Mouse (Mus musculus) CD4-positive, CD25-positive, alpha-beta regulatory T cell, adult 2 months (primary cell): ENCODE results near the gene Cox15.

Experiments used
- DNase-seq: peaks from one replicate; pipeline ENCODE4 v3.0.0-alpha.2; 2012; ENCODE audit warnings: low read depth, low spot score

The Cox15 gene

DNA sequence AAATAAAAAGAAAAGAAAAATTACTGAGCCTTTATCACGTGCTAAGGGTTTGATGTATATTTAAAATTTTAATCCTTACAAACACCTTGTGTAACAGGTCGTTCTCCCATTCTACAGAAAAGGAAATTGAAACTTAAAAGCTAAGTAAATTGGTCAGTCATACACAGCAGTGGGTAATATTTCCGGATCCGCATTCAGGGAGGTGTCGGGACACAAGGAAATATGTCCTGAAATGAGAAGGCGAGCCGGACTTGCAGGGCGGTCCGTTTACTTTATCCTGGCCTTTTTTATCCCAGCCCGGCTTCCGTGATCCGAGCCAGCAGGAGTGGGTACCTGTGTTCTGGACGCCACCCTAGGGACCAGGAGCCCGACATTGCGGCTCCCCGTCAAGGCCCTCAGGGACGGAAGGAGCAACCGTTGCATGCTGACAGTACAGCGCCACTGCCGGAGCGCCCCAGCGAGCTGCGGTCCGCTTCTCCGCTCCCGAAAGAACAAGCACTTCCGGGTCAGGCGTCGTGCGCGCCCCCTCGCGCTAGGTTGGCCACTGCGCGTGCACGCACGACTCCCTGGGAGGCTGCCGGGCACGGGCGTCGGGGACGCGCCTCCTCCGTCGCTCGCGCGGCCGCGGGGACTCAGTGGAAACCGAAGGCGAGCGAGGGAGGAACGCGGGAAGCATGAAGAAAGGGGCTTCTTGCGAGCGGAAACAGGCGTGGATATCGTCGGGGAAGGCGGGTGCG lies at the start of gene Cox15, which contains the start of gene Cutc:
Gene Cox15 (minus strand): TSS at position 512 of the 737 bp plus-strand sequence.
Gene Cutc (plus strand): TSS at position 508 of the 737 bp plus-strand sequence.
- peak; percentile 98 for DNase-seq

DNA sequence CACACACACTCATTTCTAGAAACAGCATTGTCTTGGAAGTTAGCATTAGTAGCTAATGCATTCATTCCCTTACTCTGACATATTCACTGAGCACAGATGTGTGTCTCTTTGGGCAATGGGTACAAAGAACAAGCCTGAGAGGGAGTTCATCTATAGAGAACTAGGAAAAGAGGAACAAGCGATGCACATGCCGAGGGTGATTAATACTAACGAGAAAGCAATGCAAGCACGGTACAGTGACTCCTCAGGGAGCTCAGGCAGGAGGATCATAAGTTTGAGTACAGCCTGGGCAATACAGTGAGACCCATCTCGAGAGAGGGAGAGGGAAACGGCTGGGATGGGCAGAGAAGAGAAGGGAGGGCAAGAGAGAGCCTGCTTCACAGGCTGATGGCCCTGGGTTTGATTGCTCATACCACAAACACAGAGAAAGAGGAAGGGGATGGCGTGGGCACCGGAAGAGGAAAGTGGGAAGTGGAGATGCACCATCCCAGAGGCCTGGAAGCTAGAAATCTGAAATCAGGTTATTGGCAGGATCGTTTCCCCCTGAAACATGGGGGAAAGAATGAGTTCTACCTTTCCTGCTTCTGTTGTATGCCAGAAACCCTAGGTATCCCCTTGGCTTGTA lies 48.7 kb upstream of the Cox15 start:
- no peak for DNase-seq

DNA sequence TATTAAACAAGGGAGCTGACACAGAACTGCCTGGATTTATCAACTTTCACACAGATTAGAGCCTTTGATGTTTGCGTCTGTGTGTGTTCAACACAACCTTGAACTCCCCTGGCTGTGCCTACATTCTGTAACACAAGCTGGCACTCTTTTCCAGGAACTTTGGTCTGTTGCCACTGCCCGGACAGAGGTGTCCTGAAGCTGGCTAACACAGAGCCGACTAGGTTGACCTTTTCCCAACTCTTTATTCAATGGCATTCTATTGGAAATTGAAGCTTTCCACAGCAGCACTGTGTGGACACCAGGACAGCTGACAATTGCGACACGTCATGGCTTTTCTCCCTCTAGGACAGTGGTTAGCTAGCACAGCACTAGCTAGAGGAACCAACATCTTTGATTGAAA lies 44.4 kb upstream of the Cox15 start:
- no peak for DNase-seq

DNA sequence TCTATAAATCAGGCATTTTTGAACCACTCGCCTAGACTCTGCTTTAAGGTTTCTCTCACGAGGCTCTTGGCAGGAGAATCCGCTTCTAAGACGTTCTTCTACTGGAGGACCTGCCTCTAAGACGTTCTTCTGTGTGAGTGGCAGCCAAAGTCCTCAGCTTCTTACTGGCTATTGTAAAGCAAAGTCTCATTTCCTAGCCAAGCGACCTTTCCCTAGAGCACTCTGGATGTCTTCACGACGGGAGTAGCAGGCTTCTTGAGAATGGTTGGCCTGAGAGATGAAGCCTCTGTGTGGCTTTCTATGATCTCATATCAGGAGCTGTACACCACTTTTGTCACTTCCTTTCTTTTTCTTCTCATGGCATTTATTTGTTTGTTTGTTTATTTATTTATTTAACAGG lies 42.7 kb upstream of the Cox15 start:
- no peak for DNase-seq

DNA sequence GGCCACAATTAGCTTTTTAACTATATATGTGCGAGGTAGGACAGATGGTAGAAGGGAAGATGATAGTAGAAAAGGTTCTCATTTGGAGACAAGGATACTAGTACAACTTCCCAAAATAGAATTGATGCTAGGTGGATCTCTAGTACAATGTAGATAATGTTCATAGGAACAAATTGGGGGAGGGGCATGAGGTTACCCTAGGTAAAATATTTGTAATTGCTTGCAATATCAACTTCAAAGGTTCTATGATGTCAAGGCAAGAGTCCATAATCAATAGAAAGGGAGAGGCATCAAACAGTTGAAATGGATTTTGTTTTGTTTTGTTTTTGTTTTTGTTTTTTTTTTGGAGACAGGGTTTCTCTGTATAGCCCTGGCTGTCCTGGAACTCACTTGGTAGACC lies 41.2 kb upstream of the Cox15 start:
- no peak for DNase-seq

DNA sequence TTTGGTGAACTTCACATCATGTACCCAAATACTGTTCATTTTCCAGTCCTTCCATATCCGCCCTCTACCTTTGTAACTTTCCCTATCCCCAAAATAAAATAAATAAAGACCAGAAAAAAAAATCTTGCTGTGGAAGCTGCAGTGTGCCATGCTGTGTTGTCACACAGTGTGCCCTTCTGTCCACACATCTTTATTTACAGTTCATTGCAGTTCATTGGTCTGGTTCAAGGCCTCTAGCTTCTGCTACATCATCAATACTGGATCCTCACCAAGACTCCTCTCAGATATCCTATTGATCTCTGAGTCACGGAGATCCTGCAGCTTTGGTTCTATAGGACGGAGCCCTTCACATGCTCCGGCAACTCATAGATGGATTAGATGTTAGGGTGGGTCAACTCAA lies 39.7 kb upstream of the Cox15 start:
- no peak for DNase-seq

DNA sequence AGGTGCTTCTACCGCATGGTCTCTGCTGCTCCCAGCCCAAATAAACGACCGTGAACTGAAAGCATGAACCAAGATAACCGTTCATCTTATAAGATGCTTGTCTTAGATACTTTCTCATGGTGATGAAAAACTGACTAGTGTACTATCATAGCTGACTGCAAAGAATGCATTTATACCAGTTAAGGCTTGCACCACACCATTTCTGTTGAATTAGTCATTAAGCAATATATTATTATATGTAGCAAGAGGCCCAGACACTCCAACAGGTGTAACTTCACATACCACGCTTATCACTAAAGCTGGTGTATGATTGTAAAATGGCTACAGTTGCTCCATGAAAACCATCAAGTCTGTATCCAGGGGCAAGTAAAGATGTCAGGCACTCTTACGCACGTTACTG lies 37.0 kb upstream of the Cox15 start:
- no peak for DNase-seq

DNA sequence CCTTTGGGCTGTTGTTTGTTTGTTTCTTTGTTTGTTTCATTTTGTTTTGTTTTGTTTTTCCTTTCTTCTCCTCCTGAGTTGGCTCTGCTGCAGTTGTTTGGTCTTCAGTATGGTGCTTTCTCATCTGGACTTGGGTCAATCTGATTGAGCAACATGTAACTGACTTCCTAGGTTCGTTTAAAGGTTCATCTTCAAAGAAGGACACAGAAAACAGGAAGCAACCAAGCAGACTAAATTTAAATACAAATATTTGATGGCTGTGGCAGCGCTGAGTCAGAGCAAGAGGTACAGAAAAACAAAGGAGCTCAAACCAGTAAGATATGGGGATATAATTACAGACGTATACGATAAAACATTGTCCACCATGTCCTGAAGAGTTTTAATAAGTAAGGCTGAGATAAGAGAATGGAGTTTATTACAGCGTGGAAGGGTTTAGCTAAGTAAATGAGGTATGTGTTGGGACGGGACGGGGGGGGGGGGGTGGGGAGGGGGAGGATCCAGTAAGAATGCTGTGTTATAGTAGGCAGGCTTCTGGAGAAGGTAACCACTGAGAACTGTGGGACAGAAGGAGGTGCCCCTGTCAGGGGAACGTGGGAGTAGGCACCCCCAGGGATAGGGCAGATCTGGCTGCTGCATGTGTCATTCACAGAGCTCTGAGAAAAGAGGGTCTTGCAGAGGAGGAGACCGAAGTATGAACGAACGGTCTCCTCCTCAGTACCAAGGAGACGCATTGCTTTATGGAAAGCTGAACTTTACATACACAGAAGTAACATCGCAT lies 33.6 kb upstream of the Cox15 start:
- DNase-seq, result no peak

DNA sequence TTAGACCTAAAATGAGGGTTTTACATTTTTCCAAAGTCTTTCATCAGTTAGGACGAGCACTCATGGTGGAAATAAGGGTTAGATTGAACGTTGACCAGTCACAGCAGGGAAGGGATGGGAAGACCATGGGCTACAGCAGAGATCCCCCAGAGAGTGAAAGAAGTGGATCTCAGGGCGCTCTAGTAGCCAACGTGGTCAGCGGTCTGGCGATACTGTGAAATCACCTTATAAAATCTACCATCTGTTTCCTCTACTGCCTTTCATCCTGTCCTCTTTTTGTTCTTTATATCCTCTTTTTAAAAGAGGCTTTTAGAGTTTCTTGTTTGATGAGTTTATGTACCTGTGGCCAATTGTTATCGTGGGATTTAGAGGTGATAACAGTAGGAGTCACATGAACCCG lies 32.0 kb upstream of the Cox15 start:
- no peak for DNase-seq

DNA sequence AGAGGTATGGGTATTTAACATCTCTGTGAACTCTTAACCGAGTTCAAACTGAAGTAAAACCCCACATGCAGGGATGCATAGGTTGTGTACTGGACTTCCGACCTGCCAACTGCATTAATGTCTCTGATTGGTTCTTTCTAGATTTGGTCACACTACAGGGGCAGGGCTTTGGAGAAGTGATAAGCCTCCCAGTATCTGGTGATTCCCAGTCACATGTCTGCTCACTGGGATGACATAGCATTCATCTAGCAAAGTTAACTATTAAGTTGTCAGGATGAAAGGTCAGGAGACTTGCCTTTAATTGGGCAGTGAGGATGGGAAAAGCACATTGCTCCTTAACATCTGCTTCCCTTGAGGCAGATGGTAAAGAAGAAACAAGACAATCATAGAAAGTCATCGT lies 29.2 kb upstream of the Cox15 start, which contains the start of gene Abcc2:
Gene Abcc2 (plus strand): TSS at position 213 of the 400 bp plus-strand sequence.
- no peak for DNase-seq

DNA sequence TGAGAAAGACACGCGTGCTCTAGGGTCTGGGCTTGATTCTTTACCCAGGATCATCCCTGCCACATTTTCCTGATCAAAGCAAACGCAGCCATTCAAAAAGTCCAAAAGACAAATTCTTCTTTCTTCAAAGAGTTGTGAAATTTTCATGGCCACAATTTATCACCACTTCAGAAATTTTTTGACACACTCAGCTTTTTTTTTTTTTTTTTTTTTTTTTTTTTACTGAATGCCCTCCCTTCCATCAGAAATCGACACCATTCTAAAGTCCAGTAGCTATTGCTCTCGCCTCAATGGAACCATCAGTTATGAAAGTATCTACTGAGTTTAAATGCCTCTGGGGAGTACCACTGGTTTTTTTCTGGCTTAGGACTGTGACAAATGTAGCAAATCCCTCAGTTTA lies 27.6 kb upstream of the Cox15 start:
- no peak for DNase-seq

DNA sequence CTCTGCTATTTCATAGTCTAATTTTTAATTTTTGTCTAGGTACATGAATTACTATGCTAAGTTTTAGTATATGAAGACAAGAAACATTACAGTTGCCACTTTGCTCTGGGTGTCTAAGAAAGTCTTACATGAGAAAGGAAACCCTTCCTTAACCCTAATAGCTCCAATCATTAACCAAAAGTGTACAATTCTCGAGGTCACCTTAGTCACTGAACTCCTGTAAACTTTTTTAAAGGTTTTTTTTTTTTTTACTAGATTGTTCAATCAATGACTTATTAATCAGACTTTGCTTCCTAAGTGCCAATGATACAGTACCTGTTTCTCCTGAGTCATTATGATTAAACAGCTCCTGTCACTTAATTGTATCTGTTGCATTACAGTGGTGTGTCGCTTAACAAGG lies 24.5 kb upstream of the Cox15 start:
- DNase-seq, result no peak

DNA sequence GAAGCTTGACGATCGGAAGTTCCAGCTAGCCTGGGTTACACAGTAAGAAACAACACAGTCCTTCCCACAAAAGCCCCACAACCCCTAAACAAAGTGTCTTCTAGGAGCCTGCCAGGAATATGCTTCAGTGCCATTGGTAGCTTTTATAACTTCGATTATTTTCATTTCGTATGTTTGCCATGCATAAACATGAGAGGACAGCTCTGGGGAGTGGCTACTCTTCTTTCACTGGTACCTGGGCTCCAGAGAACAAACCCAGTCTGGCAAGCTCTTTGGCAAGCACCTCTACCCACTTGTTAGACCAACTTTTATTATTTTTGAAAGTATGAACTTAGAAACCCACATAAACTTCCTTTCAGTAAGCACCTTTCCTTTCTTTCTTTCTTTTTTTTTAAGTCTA lies 23.8 kb upstream of the Cox15 start:
- DNase-seq, result no peak

DNA sequence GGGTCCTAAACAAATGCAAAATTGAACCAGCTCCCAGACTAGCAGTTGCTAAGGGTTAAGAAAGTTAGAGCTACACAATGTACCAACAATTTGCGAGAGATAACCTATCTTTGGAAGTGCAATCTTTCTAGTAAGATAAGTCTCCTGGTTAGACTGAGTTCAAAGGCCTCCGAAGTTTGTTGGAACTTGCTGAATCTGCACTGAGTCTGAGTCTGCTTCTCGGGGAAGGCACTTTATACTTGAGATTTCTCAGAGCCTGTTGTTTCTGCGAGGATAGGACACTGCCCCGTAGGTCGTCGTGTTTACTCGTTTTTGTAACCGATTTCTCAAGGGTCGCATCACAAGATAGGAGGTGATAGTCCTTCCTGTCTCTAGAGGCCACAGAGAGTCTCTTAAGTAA lies 22.6 kb upstream of the Cox15 start:
- no peak for DNase-seq

DNA sequence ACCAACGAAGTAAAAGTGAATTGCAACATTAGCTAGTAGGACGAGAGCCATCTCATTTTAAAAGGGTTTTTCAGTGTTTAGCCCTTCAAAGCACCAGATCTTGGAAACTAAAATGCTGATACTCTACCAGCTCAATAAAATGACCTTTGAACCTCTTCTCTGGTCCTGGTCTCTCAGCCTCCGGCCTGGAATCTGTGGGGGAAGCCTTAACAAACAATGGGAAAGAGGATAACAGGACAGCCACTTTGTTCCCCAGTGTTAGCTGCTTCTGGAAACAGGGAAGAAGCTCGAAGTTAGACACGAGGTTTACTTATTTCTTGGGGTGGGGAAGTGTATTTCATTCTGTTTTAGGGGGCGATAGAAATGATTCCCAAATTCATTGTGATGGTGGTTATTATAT lies 19.5 kb upstream of the Cox15 start:
- no peak for DNase-seq

DNA sequence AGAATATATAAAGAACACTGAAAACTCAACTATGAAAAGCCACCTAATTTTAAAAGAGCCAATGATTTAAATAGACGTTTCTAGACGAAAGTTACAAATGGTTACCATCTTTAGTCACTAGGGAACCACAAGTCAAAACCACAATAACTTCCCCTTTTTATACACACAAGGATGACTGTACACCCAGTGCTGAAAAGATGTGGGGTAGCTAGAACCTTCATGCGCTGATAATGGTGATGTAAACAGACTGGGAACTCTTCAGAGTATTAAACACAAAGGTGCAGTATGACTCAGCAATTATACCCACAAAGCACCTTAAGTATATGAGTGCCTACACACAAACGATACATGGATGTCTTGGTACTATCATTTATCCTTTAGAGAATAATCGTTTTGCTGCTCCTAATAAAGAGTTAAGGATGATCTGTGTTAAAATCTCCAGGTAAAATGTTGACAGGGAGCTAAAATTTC lies 18.7 kb upstream of the Cox15 start:
- DNase-seq, result peak; percentile 38

DNA sequence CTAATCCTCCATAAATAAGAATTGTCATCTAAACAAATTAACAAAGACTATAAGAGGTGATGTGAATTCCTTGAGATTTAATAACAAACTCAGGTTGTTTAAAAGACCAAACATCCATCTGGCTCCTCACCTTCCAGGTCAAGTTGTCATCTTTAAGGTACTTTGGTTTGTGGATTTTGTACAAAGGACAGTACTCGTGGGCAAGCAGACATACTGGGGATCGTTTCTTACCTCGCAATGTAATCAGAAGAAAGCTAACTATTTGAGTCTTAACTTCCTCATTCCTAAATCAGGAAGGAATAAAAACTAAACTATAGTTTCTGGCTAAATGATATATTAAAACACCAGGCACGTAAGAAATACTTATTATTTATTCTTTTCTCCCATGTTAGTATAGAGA lies 17.8 kb upstream of the Cox15 start:
- no peak for DNase-seq

DNA sequence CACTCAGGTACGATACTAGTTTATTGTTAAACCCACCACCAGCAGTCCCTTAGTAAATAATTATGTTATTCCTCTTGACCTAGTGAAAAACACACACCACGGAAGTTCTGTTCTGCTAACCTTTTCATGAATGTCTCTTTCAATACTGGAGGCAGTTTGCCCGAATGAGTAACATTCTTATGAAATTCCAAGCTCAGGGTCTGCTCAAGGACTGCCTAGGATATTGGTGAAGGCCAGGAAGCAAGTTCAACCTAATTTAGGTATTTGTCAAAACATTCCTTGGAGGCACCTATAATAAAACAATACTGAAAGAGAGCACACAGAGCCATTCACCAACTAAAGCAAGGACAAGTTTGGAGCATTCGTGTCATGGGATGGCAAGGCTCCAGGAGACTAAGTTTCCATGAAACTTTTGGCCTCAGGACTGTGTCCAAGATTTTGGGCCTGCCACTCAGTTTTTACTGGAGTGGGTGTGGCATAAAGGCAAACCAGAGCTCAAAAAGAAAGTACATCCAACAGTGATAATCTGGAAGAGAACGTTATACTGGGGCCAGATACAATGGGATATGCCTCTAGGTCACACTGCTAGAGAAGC lies 16.7 kb upstream of the Cox15 start:
- no peak for DNase-seq

DNA sequence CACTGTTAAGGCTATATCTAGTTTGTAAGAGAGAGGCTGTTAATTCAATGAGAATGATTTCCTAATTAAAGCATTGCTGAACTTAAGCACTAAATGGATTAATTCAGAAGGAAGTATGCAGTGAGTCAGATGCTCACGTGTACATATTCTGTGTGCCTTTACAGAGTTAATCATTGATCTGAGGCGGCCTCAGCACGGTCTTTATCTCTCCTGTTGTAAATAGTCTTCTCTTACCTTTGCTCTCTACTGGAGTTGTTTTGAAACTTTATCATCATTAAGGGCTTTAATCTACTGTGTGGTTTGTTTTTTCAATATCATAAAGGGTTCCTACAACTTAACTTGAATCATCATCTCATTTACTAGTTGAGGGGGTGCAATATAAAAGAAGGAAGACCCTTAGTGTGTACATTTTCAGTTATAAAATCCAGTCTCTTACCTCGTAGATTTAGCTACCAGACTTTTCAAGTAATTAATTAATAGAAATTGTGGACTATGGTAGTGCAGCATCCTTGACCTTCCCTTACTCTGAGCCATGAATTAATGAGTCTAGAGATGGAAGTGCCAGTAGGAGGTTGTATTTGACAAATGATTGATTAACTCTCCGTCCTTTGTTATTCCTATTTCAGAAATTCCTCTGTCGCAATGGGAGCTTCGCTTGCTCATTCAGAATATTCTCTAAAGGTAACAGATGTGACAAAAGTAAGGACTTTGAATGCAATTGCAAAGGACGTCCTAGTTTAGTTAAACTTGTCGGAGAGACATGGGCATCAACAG lies 14.9 kb upstream of the Cox15 start:
- DNase-seq, result no peak

DNA sequence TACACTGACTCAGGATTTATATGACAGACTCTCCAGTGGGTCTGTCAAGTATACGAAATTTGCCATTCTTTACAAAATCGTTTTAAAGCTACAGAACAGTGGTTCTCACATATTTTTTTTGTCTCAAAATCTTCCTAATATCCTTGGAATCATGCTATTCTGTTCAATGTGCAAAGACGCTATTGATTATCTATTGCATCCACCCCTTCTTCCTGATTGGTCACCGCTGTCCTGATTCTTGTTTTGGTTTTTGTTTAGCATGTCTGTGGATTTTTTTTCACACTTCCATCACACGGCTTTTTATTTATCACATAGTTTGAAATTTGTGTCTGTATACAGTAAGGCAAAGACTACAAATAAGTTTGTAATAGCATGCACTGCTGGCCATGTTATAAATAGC lies 13.7 kb upstream of the Cox15 start:
- no peak for DNase-seq

DNA sequence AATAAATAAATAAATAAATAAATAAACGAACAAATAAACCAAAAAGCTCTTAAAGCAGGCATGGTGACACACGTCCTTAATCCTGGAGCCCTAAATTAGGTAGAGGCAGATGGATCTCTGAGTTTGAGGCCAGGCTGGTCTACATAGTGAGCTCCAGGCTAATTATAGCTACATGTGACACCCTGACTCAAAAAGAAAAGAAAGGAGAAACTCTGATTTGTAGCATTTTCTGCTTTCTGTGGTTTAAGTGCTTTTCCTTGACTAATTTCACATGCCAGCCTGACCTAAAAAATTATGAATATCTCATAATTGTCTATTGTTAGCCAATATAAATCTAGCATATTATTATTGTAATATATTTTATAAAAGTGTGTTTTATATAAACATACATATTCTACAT lies 9.6 kb upstream of the Cox15 start:
- DNase-seq, result no peak
